Mouse (Mus musculus): Measurements from ENCODE around the gene Aspdh. TPM values are rescaled to one million over a fixed set of nuclear protein-coding genes. Genes with fewer than 3 reads are reported as not detected.

Aspdh gene
- polyA plus RNA-seq, 1 experiment from 2014 or later: not detected

GRCm38 (mm10) chr7:44474419-44474818, 9.2 kb downstream of the Aspdh start:
- Histone ChIP-seq H3K27ac (no peak overlapping the region), H3K36me3 (ENCODE audit: inconsistent target) (no peaks in the 10 kb centered on the region), H3K4me3 (ENCODE audit: inconsistent target) (no peak overlapping the region), H3K79me2 (ENCODE audit: inconsistent target) (no peaks in the 10 kb centered on the region)
- WGBS (ENCODE audit: missing documents): 49% methylated on average over 3 of the region's 4 CpGs

GRCm38 (mm10) chr7:44475046-44475614, 9.9 kb downstream of the Aspdh start:
- Histone ChIP-seq H3K79me2 (ENCODE audit: inconsistent target) (no peaks in the 10 kb centered on the region), H3K36me3 (ENCODE audit: inconsistent target) (no peaks in the 10 kb centered on the region), H3K27ac (no peak overlapping the region), H3K4me3 (ENCODE audit: inconsistent target) (no peak overlapping the region)
- 24% methylated on average over 3 of the region's 5 CpGs for WGBS (ENCODE audit: missing documents)

DNA sequence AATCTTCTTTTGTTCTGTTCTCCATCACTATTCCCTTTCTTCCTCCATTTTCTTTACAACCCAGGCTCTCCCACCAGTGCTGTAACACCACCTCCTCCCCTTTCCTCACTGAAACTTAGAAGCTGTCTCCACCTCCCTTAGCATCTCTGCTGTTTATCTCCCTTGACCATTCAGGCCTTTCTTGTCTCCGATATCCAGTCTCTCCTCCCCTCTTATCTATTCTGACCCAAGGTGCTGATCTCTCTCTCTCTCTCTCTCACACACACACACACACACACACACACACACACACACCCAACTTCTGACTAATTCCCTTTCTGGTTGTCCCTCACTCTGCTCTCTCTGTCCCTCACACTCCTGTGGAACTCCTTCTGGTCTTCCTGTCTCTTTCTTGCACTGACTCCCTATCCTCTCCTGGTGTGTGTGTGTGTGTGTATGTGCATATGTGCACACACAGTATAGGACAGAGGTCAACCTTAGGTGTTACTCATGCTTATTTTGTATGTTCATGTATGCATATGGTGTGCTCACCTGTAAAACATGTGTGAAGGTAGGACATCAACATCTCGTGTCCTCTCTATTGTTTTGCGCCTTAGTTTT, 17.7 kb downstream of the Aspdh start:
- WGBS (ENCODE audit: missing documents): 70% methylated on average over 3 of the region's 3 CpGs

GRCm38 (mm10) chr7:44484109-44484508, 18.9 kb downstream of the Aspdh start:
- H3K4me3 ChIP-seq (ENCODE audit: inconsistent target): no peak overlapping the region
- WGBS (ENCODE audit: missing documents): 100% methylated on average over 1 of the region's 1 CpGs
- H3K36me3 ChIP-seq (ENCODE audit: inconsistent target): no peaks in the 10 kb centered on the region
- no peak overlapping the region for H3K27ac ChIP-seq
- no peaks in the 10 kb centered on the region for H3K79me2 ChIP-seq (ENCODE audit: inconsistent target)

More for the DNA sequence above, 17.7 kb downstream of the Aspdh start:
- Histone ChIP-seq H3K27ac (no peak overlapping the region), H3K79me2 (ENCODE audit: inconsistent target) (no peaks in the 10 kb centered on the region), H3K4me3 (ENCODE audit: inconsistent target) (no peak overlapping the region), H3K36me3 (ENCODE audit: inconsistent target) (no peaks in the 10 kb centered on the region)

- whole genome bisulfite sequencing (ENCODE audit: missing documents): 60% methylated on average over 4 of the region's 5 CpGs
- no peaks in the 10 kb centered on the region for H3K36me3 ChIP-seq (ENCODE audit: inconsistent target)
- no peaks in the 10 kb centered on the region for H3K79me2 ChIP-seq (ENCODE audit: inconsistent target)
- H3K4me3 ChIP-seq (ENCODE audit: inconsistent target): no peak overlapping the region
- H3K27ac ChIP-seq: no peak overlapping the region
Measured at GRCm38 (mm10) chr7:44484841-44485571, 19.8 kb downstream of the Aspdh start.

DNA sequence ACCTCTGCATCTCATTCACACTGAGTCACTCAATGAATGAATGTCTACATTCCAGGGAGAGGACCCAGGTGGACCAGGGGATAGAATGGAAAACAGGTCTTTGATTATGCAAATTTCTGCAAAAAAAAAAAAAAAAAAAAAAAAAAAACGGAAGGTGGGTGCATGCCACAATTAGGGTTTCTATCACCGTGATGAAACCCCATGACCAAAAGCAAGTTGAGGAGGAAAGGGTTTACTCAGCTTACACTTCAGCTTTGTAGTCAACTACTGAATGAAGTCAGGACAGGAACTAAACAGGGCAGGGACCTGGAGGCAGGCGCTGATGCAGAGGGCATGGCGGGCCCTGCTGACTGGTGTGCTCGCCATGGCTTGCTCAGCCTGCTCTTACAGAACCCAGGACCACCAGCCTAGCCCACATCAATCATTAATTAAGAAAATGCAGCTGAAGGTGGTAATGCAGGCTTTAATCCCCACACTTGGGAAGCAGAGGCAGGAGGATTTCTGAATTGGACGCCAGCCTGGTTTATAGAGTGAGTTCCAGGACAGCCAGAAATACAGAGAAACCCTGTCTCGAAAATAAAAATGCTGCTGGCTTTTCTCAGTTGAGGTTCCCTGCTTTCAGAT, 20.5 kb downstream of the Aspdh start:
- Histone ChIP-seq H3K79me2 (ENCODE audit: inconsistent target) (no peaks in the 10 kb centered on the region), H3K36me3 (ENCODE audit: inconsistent target) (no peaks in the 10 kb centered on the region), H3K27ac (no peak overlapping the region), H3K4me3 (ENCODE audit: inconsistent target) (no peak overlapping the region)
- 85% methylated on average over 6 of the region's 7 CpGs for WGBS (ENCODE audit: missing documents)

GRCm38 (mm10) chr7:44486927-44487575, 21.9 kb downstream of the Aspdh start:
- Histone ChIP-seq H3K79me2 (ENCODE audit: inconsistent target) (no peaks in the 10 kb centered on the region), H3K36me3 (ENCODE audit: inconsistent target) (peaks cover 6% of the 10 kb centered on the region; the same call in 1 of the 2 replicates), H3K4me3 (ENCODE audit: inconsistent target) (no peak overlapping the region), H3K27ac (no peak overlapping the region)
- WGBS (ENCODE audit: missing documents): 96% methylated on average over 12 of the region's 13 CpGs

GRCm38 (mm10) chr7:44487936-44488335, 22.7 kb downstream of the Aspdh start:
- H3K79me2 ChIP-seq (ENCODE audit: inconsistent target): no peaks in the 10 kb centered on the region
- 88% methylated on average over 7 of the region's 7 CpGs for WGBS (ENCODE audit: missing documents)
- H3K4me3 ChIP-seq (ENCODE audit: inconsistent target): no peak overlapping the region
- no peak overlapping the region for H3K27ac ChIP-seq
- peaks cover 11% of the 10 kb centered on the region; the same call in 1 of the 2 replicates for H3K36me3 ChIP-seq (ENCODE audit: inconsistent target)

DNA sequence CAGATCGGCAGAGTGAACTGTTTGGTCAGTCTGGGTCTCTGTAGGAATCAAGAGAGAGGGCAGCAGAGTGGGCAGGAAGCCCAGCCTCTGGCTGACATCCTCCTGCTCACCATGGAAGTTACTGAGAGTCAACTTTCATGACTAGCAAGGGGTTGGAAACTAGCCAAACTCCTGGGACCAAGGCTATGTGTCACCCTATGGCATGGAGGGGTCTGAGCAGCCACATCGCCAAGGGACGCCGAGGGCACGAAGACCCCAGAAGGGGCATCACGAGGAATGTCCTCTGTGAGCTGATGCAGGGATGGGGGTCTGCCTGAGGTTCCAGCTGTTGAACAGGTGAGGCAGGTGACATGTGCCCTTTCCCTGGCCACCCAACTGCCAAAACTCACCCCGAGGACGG, 23.4 kb downstream of the Aspdh start:
- Histone ChIP-seq H3K27ac (no peak overlapping the region), H3K36me3 (ENCODE audit: inconsistent target) (peaks cover 11% of the 10 kb centered on the region; the same call in 1 of the 2 replicates), H3K79me2 (ENCODE audit: inconsistent target) (no peaks in the 10 kb centered on the region), H3K4me3 (ENCODE audit: inconsistent target) (no peak overlapping the region)
- WGBS (ENCODE audit: missing documents): 92% methylated on average over 8 of the region's 8 CpGs

- WGBS (ENCODE audit: missing documents): 83% methylated on average over 4 of the region's 4 CpGs
- Histone ChIP-seq H3K27ac (no peak overlapping the region), H3K4me3 (ENCODE audit: inconsistent target) (no peak overlapping the region), H3K36me3 (ENCODE audit: inconsistent target) (peaks cover 11% of the 10 kb centered on the region; the same call in 1 of the 2 replicates), H3K79me2 (ENCODE audit: inconsistent target) (peaks cover 12% of the 10 kb centered on the region)
Measured at GRCm38 (mm10) chr7:44490281-44490680, 25.1 kb downstream of the Aspdh start.

DNA sequence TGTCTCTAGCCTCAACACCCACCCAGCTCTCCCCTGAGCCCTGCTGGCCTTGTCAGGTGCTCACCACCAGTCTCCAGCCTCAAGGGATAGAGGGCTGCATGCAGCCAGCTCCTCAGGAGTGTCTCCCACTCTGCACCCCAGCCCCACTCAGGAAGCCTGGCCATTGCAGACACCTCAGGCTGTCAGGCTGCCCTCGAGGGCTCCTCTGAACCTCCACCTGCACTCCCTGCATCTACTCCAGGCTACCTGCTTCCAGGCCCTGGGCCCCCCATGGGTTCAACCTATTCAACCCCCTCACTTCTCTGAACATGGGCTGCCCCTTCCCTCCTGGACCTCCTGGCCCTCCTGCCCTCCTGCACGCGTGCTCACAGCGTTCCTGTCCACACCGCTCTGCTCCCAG, 26.2 kb downstream of the Aspdh start:
- Histone ChIP-seq H3K27ac (no peak overlapping the region), H3K79me2 (ENCODE audit: inconsistent target) (peaks cover 18% of the 10 kb centered on the region), H3K4me3 (ENCODE audit: inconsistent target) (no peak overlapping the region), H3K36me3 (ENCODE audit: inconsistent target) (peaks cover 11% of the 10 kb centered on the region; the same call in 1 of the 2 replicates)
- WGBS (ENCODE audit: missing documents): 98% methylated on average over 5 of the region's 5 CpGs

DNA sequence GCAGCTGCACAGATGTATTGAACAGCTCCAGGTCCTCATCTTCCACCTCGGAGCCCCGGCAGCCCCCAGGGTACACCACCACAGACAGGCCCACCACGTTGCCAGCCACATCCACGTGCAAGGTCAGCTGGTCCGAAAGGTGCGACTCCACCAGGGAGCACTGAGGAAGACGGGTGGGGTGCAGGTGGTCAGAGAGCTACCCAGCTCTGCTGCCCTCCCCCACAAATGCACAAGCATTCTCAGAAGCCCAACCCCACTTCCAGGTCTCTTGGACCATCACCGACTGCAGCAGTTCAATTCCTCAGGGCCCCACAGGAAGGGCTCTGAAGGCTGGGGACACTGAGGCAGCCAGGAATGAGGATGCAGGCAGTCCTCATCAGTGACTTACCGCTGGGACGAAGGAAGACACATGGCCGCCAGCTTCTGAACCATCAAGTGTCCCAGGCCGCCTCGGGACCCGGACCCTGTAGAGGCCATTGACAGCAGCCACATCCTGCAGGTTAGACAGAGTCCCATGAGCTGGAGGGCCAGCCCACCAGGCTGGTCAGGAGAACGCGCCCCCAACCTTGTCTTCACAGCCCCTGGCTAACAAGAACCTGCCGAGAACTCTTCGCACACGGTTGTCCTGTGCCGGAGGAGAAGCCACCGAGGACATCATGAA, 27.1 kb downstream of the Aspdh start:
- Histone ChIP-seq H3K4me3 (ENCODE audit: inconsistent target) (no peak overlapping the region), H3K27ac (no peak overlapping the region), H3K36me3 (ENCODE audit: inconsistent target) (peaks cover 11% of the 10 kb centered on the region; the same call in 1 of the 2 replicates), H3K79me2 (ENCODE audit: inconsistent target) (peaks cover 18% of the 10 kb centered on the region)
- WGBS (ENCODE audit: missing documents): 96% methylated on average over 21 of the region's 21 CpGs

DNA sequence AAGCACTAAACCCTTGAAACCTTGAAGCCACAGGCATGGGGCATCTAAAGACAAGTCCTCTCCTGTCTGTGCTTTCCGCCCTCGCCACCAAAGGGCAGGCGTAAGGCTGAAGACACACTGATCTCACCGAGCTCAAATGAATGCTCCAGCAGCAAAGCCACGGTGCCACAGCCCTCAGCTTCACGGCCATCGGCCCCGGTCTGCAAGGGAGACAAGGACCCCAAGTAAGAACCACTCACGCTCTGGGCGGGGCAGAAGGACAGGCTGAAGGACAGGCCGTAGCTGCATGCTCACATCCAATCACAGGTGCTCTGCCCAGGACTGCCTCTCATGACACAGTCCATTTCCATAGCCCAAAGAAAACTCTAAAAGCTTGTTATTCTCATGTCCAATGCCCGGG, 29.5 kb downstream of the Aspdh start:
- H3K36me3 ChIP-seq (ENCODE audit: inconsistent target): peaks cover 11% of the 10 kb centered on the region; the same call in 1 of the 2 replicates
- peaks cover 18% of the 10 kb centered on the region for H3K79me2 ChIP-seq (ENCODE audit: inconsistent target)
- no peak overlapping the region for H3K27ac ChIP-seq
- H3K4me3 ChIP-seq (ENCODE audit: inconsistent target): no peak overlapping the region
- 93% methylated on average over 12 of the region's 12 CpGs for WGBS (ENCODE audit: missing documents)

DNA sequence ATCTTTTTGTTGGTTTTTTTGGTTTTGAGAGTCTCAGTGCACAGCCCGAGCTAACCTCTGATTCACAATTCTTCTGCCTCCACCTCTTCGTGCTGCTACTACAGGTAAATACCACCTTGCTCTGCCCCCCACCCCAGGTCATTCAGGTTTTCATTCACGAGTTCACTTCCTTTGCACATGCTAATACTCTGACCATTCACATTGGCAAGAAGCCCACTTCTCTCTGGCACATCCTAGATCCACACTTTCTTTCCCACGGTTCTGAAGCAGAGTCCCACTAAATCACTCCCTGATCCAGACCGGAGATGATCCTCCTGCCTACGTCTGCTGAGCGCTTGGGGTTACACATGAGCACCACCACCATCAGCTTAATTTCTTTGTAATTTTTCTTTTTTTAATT, 29.9 kb downstream of the Aspdh start:
- H3K27ac ChIP-seq: no peak overlapping the region
- WGBS (ENCODE audit: missing documents): 92% methylated on average over 7 of the region's 7 CpGs
- H3K4me3 ChIP-seq (ENCODE audit: inconsistent target): no peak overlapping the region

More for the DNA sequence above, 29.9 kb downstream of the Aspdh start:
- H3K79me2 ChIP-seq (ENCODE audit: inconsistent target): peaks cover 18% of the 10 kb centered on the region
- peaks cover 11% of the 10 kb centered on the region; the same call in 1 of the 2 replicates for H3K36me3 ChIP-seq (ENCODE audit: inconsistent target)
